Mouse (Mus musculus) lung, embryonic 14.5 days (tissue): ENCODE data around the gene Celf2. TPM values are rescaled to one million over a fixed set of nuclear protein-coding genes. Genes with fewer than 3 reads are reported as not detected.

Experiments used
- ATAC-seq: fragments of 200-750 bp; cut with Nextera tagmentation; 2 replicates; pipeline ENCODE4 v1.8.0; 2017; ENCODE audit warnings: mild to moderate bottlenecking, moderate TSS enrichment, moderate library complexity; ENCODE audit not compliant: insufficient read depth
- DNase-seq: peaks from one replicate; pipeline ENCODE4 v3.0.0-alpha.2; 2015
- H3K27ac ChIP-seq: fragments of 300-500 bp; sonication (generic); 2 replicates; pipeline ENCODE4 v1.5.1; 2014; ENCODE audit warnings: low read depth, mild to moderate bottlenecking, moderate library complexity
- H3K27me3 ChIP-seq: fragments of 300-500 bp; sonication (generic); 2 replicates; pipeline ENCODE4 v1.6.1; 2014; ENCODE audit warnings: low read length, control low read depth; ENCODE audit not compliant: insufficient read depth
- H3K36me3 ChIP-seq: fragments of 300-500 bp; sonication (generic); 2 replicates; pipeline ENCODE4 v1.6.1; 2014; ENCODE audit warnings: control low read depth; ENCODE audit not compliant: insufficient read depth
- H3K4me1 ChIP-seq: fragments of 300-500 bp; sonication (generic); 2 replicates; pipeline ENCODE4 v1.6.1; 2014; ENCODE audit warnings: antibody characterized with exemption, control low read depth; ENCODE audit not compliant: insufficient read depth
- H3K4me2 ChIP-seq: fragments of 300-500 bp; sonication (generic); 2 replicates; pipeline ENCODE4 v1.6.1; 2014; ENCODE audit warnings: mild to moderate bottlenecking
- H3K4me3 ChIP-seq: fragments of 300-500 bp; sonication (generic); 2 replicates; pipeline ENCODE4 v1.5.1; 2014; ENCODE audit warnings: low read depth, low read length
- H3K9ac ChIP-seq: fragments of 300-500 bp; sonication (generic); 2 replicates; pipeline ENCODE4 v1.6.1; 2014
- H3K9me3 ChIP-seq: fragments of 300-500 bp; sonication (generic); 2 replicates; pipeline ENCODE4 v1.6.1; 2016; ENCODE audit warnings: low read depth, low read length, control low read depth
- CTCF ChIP-seq: IDR thresholded peaks from 2 replicates; pipeline ENCODE4 v1.5.1; 2016; ENCODE audit warnings: antibody characterized with exemption, low read depth
- WGBS: fragments of 180-500 bp; shearing (Covaris S2); extraction: QIAGEN DNeasy Blood & Tissue Kit; methylation state at CpG from one replicate; pipeline ENCODE4 v1.1.7; 2014; 5-methylcytosine and 5-hydroxymethylcytosine counted together
- polyA plus RNA-seq: library from polyadenylated mRNA; unstranded; fragments of >200 nt; fragmentation: Nextera tagmentation; extraction: Ambion mirVana; gene quantifications from 2 replicates; pipeline ENCODE4 v1.2.1, GENCODE M21; 2014

The Celf2 gene
- polyA plus RNA-seq, 1 experiment from 2014 or later: 92.3 TPM

GRCm38 (mm10) chr2:7193413-7193812 is 315.9 kb downstream of the Celf2 start:
- ATAC-seq (no peak), DNase-seq (no peak)
- Histone ChIP-seq H3K36me3 (no peaks in the 10 kb centered on the region), H3K4me3 (no peak overlapping the region), H3K4me2 (no peak overlapping the region), H3K27ac (no peak overlapping the region), H3K9me3 (no peaks in the 10 kb centered on the region), H3K9ac (no peak overlapping the region), H3K4me1 (no peaks in the 10 kb centered on the region), H3K27me3 (no peaks in the 10 kb centered on the region)
- no peak for TF ChIP-seq CTCF
- WGBS: 61% methylated on average over 2 of the region's 2 CpGs

- WGBS: 60% methylated on average over 1 of the region's 1 CpGs
- ATAC-seq: no peak
- DNase-seq: no peak
Observed at GRCm38 (mm10) chr2:7179186-7179585, 330.2 kb downstream of the Celf2 start.

GRCm38 (mm10) chr2:7173271-7174064 is 335.9 kb downstream of the Celf2 start:
- H3K27ac ChIP-seq: no peak overlapping the region
- H3K9me3 ChIP-seq: no peaks in the 10 kb centered on the region
- no peaks in the 10 kb centered on the region for H3K36me3 ChIP-seq
- H3K4me2 ChIP-seq: no peak overlapping the region
- no peak for TF ChIP-seq CTCF
- DNase-seq (no peak), ATAC-seq (no peak)
- no peaks in the 10 kb centered on the region for H3K27me3 ChIP-seq
- WGBS: 83% methylated on average over 11 of the region's 11 CpGs
- H3K4me1 ChIP-seq: no peaks in the 10 kb centered on the region
- no peak overlapping the region for H3K4me3 ChIP-seq
- no peak overlapping the region for H3K9ac ChIP-seq

More at GRCm38 (mm10) chr2:7179186-7179585, 330.2 kb downstream of the Celf2 start:
- Histone ChIP-seq H3K4me3 (no peak overlapping the region), H3K36me3 (no peaks in the 10 kb centered on the region), H3K27me3 (no peaks in the 10 kb centered on the region), H3K4me2 (no peak overlapping the region), H3K9me3 (no peaks in the 10 kb centered on the region), H3K27ac (no peak overlapping the region), H3K4me1 (no peaks in the 10 kb centered on the region), H3K9ac (no peak overlapping the region)
- TF ChIP-seq CTCF: no peak

- Histone ChIP-seq H3K4me2 (no peak overlapping the region), H3K36me3 (no peaks in the 10 kb centered on the region), H3K27me3 (no peaks in the 10 kb centered on the region), H3K4me3 (no peak overlapping the region), H3K9ac (no peak overlapping the region), H3K27ac (no peak overlapping the region), H3K4me1 (no peaks in the 10 kb centered on the region), H3K9me3 (no peaks in the 10 kb centered on the region)
- DNase-seq: no peak
- 60% methylated on average over 8 of the region's 8 CpGs for WGBS
- TF ChIP-seq CTCF: no peak
- ATAC-seq: no peak
Observed at GRCm38 (mm10) chr2:7171087-7171696, 338.2 kb downstream of the Celf2 start.

- TF ChIP-seq CTCF: no peak
- ATAC-seq: no peak
- H3K9ac ChIP-seq: no peak overlapping the region
- H3K4me1 ChIP-seq: no peaks in the 10 kb centered on the region
- H3K36me3 ChIP-seq: no peaks in the 10 kb centered on the region
- no peaks in the 10 kb centered on the region for H3K9me3 ChIP-seq
- no peak overlapping the region for H3K27ac ChIP-seq
- WGBS: 72% methylated on average over 3 of the region's 3 CpGs
- no peak overlapping the region for H3K4me2 ChIP-seq
- H3K4me3 ChIP-seq: no peak overlapping the region
- H3K27me3 ChIP-seq: no peaks in the 10 kb centered on the region
- DNase-seq: no peak
Observed at GRCm38 (mm10) chr2:7165786-7166185, 343.6 kb downstream of the Celf2 start.

GRCm38 (mm10) chr2:7160108-7160507 is 349.3 kb downstream of the Celf2 start:
- no peak overlapping the region for H3K27ac ChIP-seq
- H3K36me3 ChIP-seq: no peaks in the 10 kb centered on the region
- WGBS: 52% methylated on average over 6 of the region's 6 CpGs
- no peaks in the 10 kb centered on the region for H3K9me3 ChIP-seq
- H3K9ac ChIP-seq: no peak overlapping the region
- no peaks in the 10 kb centered on the region for H3K4me1 ChIP-seq
- H3K27me3 ChIP-seq: no peaks in the 10 kb centered on the region
- DNase-seq: peak; percentile 14
- no peak overlapping the region for H3K4me2 ChIP-seq
- H3K4me3 ChIP-seq: no peak overlapping the region
- ATAC-seq: no peak
- no peak for TF ChIP-seq CTCF

- no peak overlapping the region for H3K27ac ChIP-seq
- ATAC-seq (no peak), DNase-seq (no peak)
- WGBS: 75% methylated on average over 3 of the region's 3 CpGs
- no peaks in the 10 kb centered on the region for H3K27me3 ChIP-seq
- no peak overlapping the region for H3K9ac ChIP-seq
- no peaks in the 10 kb centered on the region for H3K36me3 ChIP-seq
- H3K4me1 ChIP-seq: no peaks in the 10 kb centered on the region
- TF ChIP-seq CTCF: no peak
- H3K4me2 ChIP-seq: no peak overlapping the region
- no peaks in the 10 kb centered on the region for H3K9me3 ChIP-seq
- H3K4me3 ChIP-seq: no peak overlapping the region
Observed at GRCm38 (mm10) chr2:7147303-7147702, 362.1 kb downstream of the Celf2 start.
